Mouse (Mus musculus): ENCODE measurements around the gene Mrps27.
"Not testable (repeated sequence)": the region's sequence is repeated elsewhere in the genome, so short reads cannot be mapped to it uniquely, and the experiment has no call there.

Mrps27 gene

DNA sequence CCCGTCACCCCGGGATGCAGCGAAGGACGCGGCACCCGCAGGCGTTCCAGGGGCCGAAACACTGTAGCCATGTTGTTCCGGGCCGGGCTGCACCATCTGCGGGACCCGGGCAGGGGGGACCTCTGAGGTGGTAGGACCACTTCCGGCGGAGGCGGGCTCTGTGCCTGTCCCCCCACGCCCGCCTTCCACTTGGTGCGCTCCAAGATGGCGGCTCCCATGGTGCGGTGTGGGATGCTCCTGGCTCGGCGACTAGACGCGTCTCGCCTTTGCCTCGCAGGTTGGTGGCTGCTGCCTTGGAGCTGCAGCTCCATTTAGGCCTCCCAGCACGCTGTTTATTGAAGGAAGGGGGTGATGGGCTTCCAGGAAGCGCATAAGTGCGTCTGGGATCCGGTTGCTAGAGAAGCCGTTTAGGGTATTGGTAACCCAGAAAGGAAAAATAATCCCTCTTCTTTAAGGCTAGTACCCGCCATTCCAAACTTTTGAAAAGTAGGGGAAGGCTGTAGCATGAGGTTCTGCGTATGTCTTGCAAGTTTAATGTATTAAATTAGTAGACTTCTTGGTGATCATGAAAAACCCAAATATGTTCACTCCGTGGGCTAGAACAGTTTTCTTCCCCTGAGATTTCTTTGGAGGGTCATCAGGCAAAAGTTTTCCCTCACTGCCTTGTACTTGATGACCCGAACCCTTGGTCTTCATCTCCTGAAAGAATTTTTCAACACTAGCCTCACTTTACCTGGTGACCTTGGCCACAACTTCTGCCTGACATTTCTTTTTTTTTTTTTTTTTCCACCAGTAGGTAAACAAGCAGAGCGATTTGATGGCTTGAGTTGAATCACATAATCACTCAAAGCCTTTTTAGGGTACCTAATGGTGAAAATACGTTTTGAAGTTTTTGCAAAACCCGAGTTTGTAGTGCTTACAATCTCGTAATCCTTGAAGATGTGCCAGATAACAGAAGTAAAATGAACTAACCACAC, at the start of gene Mrps27, which contains the start of gene Ptcd2:
Mrps27 (plus strand) TSS at position 188 of the 977 bp plus-strand sequence.
Ptcd2 (minus strand) TSS at position 107 of the 977 bp plus-strand sequence.
- in situ Hi-C loops (cut with MboI, MseI) = loop anchor here (10.0 to 25.0 kb wide), 2 partner anchors 670 to 1083 kb away; partner anchors contain the start of genes Ankra2, Mccc2 and Utp15

DNA sequence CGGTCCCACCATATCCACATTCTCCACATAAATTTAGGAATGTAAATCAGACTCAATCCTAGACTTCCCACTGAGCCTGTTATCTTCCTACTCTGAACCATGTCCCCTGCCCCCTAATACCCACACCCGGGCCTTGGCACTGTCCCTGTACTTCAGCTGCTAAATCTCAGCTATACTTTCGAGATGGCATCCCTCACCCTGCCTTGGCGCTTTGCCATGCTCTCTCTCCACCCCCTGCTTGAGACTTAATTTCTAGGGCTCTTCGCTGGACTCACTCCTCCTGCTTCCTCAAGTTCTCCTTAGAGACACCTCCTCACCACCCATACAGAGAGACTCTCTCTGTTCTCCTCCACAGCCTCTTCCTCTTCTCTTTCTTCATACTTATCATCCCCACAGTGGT, 44.7 kb upstream of the Mrps27 start:
- in situ Hi-C loops (cut with MboI, MseI) = no loop called here

DNA sequence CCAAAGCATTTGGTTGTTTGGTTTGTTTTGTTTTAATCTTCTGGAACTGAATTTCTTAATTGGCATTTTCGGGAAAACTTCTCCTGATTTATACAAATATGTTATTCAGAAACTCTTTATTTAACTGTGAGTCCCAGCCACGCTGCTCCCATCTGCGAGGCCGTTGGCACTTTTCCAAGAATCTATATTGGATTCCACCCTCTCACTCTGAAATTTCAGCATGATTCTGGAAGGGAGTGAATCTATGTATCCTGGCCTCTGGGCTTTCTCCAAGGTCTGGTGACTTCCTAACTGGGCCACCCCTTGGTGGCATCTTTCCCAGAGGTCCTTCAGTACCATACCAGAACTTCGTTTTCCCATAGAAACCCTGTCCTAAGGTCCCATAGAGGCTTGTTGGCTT, 40.7 kb upstream of the Mrps27 start:
- in situ Hi-C loops (cut with MboI, MseI) = no loop called here

DNA sequence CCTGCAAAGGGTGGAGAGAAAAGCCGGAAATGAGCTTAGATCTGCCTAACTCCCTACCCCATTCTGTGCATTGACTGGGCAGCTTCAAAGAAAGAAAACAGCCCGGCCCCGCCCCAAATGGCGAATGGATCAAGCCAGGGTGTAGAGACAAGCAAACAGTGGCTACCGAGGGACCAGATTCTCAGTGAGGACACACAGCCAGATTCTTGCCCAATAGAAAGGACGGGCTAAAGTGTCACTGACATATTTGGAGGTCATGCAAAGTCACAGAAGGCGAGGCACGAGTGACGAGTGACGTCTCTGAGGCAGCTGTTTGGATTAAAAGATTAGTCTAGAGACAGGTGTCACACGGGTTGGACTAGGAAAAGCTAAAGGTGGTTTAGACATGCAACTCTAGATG, 40.2 kb upstream of the Mrps27 start:
- in situ Hi-C loops (cut with MboI, MseI) = no loop called here

DNA sequence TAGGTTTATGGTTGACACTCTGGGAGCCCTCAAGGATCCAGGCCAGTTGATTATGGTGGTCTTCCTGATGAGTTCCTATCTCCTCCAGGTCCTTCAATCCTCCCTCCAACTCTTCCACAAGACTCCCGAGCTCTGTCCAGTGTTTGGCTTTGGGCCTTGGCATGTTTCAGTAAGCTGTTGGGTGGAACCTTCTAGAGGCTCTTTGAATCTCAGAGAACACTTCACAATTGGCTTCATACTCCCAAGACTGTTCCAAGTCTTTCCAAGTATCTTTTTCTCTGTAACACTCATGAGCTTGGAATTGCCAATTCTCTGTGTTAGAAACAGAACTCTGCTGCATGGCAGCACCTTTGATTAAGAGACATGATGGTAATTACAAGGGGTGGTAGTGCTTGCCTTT, 39.4 kb upstream of the Mrps27 start:
- in situ Hi-C loops (cut with MboI, MseI) = no loop called here

DNA sequence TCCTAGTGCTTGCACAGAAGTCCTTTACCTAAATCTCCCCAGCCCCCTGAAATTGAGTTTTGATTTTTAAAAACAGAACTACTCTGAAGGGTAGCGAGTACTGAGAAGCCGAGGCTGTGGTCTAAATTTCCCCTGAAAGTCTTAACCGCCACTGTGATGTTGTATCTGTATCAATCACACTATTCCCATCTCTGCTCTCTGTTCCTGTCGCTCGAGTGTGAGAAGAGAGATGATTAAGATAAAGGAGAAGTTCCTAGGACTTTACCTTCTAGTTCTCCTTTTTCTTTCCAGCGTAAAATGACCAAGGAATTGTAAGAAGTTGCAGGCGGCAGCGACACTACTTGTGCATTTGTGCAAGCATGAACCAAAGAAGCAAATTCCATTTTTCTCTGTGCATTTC, 38.4 kb upstream of the Mrps27 start:
- in situ Hi-C loops (cut with MboI, MseI) = no loop called here

DNA sequence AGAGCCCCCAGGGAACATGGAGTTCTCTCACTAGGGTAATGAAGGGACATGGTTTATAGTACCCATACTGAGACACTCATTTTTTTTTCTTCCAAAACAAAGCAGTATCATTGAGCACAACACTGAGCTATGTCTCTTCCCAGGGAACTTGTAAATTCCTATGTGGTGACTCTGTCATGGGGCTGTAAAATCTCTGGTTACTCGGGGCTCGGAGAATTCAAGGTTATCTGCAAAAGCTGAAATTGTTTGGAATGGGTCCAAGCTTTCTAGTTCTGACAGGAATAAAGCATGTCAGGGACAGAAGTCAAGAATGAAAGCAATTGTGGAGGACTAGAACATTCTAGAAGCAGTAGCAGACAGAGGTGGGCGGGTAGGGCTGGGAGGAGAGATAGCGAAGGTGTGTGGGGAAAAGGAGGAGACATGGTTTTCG, 36.6 kb upstream of the Mrps27 start:
- in situ Hi-C loops (cut with MboI, MseI) = no loop called here

DNA sequence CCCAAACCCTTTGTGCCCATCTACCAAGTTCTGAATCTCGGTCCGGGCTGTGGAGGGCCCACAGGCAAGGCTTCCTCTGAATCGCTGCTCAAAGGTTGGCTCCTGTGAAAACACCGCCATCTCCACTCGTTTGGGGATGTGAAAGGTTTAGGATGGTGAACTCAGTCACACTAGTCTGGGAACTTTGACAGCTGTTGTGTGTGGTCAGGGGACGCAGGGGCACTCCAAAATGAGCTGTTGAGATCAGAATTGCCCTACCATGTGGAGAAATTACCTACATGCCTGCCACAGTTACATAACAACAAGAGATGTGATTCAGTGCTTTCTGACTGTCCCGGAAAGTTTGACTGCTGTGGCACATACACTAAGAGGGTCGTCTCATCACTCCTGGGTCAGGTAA, 36.2 kb upstream of the Mrps27 start:
- in situ Hi-C loops (cut with MboI, MseI) = no loop called here

DNA sequence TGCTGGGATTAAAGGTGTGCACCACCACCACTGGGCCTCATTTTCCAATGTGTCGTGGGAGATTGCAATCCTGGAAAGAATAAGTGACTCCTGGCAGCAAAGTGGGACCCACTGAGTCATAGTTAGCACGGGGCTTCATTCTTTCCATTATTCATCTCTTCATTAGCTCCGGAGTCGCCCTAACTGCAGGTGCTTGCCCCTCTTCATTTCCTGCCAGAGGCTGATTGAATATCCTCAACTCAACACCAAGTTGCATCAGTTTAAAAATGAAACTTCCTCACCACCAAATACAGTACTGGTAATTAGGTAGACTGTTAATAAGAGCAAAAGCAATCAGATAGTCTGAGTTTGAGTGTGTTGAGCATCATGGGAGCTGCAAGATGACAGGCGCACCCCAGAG, 30.5 kb upstream of the Mrps27 start:
- in situ Hi-C loops (cut with MboI, MseI) = loop anchor here (10.0 kb wide), 1 partner anchor 129 kb away; the partner anchor contains the start of gene Zfp366

DNA sequence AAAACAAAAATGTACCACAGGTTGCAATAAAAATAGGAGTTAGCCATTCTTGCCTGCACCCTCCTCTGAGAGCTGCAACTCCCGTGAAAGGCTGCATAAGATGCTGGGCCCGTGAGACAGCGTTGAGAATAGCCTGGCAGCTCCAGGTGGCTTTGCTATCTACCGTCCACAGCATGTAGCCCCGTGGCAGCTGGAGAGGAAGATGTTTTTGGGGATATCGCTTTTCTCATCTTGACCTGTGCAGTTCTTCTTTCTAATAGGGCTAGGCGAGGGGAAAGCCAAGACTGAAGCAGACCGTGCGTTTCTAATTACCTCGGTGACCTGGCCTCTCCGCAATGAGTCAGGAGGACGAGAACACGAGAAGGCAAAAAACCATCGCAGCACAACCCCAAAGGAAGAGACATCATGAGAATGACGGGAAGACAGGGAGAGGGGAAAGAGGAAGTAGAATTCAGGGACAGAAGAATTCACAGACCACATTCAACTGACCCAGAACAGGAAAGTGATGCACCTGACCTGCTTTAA, 29.9 kb upstream of the Mrps27 start:
- in situ Hi-C loops (cut with MboI, MseI) = loop anchor here (10.0 kb wide), 1 partner anchor 130 kb away; the partner anchor contains the start of gene Zfp366

DNA sequence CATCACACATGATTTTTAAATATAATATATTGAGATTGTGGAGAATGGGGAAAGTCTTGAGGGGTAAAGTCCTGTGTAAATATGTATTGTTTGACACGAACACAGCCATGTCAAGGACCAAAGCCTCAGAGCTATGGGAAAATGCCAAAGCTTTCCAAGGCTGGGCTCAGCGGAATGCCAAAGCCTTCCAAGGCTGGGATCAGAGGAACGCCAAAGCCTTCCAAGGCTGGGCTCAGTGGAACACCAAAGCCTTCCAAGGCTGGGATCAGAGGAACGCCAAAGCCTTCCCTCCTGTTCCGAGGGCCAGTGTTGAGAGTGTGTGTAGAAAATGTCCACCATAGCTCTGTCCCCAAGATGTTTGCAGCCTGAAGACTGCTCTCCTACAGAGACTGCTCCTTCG, 28.2 kb upstream of the Mrps27 start:
- in situ Hi-C loops (cut with MboI, MseI) = loop anchor here (10.0 kb wide), 1 partner anchor 132 kb away; the partner anchor contains the start of gene Zfp366

DNA sequence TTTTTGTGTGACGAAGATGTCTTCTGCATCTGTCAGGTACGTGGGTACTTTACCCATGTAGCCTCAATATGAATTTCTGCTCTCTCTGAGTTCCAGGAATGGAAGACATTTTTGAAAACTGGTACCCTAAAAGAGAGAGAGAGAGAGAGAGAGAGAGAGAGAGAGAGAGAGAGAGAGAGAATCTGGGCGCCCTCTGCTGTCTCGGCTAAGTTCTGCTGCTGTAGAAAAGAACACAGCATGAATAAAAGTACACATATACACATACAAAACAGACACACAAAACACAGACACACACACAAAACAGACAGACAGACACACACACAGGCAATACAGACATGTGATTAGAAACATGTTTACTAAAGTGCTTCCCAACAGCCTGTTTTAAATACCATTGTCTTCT, 27.5 kb upstream of the Mrps27 start:
- in situ Hi-C loops (cut with MboI, MseI) = loop anchor here (10.0 kb wide), 1 partner anchor 132 kb away; the partner anchor contains the start of gene Zfp366

DNA sequence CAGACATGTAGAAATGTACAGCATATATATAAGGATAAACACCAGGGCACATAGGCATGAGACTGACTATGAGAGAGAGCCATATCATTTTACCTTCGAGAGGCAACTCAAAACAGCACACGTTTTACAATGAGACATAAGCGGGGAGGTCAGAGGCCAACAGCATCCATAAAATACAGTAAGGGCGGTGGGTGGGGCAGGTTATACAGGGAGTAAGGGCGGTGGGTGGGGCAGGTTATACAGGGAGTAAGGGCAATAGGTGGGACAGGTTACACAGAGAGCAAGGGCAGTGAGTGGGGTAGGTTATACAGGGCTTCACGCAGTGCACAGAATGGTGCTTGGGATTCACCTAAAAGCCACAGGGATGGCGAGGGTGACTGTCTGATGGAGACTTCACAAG, 24.1 kb upstream of the Mrps27 start:
- in situ Hi-C loops (cut with MboI, MseI) = no loop called here

DNA sequence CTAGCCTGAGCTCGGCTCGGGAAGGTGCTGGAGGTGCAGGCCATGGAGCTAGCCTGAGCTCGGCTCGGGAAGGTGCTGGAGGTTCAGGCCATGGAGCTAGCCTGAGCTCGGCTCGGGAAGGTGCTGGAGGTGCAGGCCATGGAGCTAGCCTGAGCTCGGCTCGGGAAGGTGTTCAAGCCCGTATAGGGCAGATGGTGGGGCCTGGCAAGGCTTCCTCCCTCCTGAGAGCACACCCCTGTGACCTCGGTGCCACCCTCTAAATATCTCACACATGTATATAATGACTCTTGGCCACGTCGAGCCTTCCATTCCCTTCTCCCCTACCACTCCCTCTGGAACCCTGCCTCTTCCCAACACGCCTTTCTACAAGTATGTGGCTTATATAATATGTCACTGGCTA, 21.7 kb upstream of the Mrps27 start:
- in situ Hi-C loops (cut with MboI, MseI) = not testable (repeated sequence)

DNA sequence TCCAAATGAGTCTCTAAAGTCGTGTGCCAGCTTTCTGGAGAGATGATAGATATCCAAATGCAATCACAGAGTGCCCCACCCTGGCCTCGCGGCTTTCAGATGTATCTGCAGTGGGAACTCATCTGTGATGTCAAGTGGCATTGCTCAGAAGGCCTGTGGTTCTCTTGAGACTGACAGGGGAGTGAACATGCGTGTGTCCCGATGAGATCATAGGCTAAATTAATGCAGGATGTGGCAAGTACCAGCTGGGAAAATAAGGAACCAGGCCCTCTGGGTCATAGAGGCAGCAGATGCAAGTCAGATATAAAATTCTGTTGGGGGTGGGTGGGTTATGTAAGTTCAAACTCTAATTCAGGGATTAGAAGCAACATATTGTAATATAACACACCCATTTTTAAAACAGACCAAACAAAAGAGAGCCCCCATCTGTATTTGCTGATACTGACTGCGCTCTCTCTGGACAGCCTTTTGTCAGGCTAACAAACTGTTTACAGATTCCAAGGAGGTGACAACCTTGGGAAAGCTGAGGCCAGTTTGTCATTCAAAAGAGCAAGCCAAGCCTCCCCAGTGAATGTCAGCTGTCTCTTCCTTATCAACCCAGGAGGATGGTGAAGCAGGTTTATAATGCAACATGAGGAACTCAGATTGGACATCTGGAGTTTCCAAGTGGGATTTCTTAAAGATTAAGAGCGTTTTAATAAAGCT, 20.8 kb upstream of the Mrps27 start:
- in situ Hi-C loops (cut with MboI, MseI) = no loop called here

DNA sequence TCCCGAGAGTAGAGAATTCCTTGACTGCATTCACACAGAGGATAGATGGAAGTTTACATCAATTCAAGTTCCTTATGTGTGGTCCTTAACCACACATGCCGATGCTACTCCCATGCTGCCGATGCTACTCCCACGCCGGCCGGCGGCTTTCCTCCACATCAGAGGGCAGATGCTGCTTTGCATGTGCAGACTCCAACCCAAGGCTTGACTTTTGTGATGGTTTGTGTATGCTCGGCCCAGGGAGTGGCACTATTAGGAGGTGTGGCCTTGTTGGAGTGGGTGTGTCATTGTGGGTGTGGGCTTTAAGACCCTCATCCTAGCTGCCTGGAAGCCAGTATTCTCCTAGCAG, 20.3 kb upstream of the Mrps27 start:
- in situ Hi-C loops (cut with MboI, MseI) = not testable (repeated sequence)

DNA sequence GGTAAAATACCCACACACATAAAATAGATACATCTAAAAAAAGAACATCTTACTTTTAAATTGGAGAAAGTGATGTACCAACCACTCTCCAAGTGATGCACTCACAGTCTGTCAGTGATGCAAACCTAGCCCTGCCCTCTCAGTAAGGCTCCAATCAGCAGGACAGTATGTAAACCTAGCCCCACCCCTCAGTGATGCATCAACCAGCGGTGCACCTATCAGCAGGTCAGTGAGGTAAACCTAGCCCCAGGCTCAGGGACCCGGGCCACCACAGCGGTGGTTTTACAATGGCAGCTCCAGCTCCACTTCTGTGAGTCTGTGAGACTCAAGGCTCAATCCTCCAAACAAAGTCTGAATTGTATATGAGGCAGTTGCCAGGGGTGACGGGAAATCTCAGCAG, 13.3 kb upstream of the Mrps27 start:
- in situ Hi-C loops (cut with MboI, MseI) = loop anchor here (25.0 kb wide), 1 partner anchor 1069 kb away; the partner anchor contains the start of genes Ankra2 and Utp15

DNA sequence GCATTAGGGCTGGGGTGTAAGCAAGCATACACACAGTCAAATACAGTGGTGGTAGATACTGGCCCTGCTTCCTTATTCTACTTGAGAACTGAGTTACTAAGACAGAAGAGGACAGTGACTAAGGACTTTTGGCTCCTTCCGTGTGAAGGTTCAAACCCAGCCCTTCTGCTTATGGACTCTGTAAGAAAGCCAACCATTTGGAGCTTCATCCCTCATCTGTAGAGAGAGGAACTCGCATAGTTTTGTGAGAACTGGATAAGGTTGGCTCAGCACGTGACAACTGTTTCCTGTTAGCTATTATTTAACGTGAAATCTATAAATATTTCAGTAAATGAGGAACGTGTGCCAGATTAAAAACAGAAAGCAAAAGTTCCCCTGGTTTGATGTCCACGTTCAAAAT, 7.1 kb upstream of the Mrps27 start:
- in situ Hi-C loops (cut with MboI, MseI) = loop anchor here (25.0 kb wide), 1 partner anchor 1075 kb away; the partner anchor contains the start of genes Ankra2 and Utp15

DNA sequence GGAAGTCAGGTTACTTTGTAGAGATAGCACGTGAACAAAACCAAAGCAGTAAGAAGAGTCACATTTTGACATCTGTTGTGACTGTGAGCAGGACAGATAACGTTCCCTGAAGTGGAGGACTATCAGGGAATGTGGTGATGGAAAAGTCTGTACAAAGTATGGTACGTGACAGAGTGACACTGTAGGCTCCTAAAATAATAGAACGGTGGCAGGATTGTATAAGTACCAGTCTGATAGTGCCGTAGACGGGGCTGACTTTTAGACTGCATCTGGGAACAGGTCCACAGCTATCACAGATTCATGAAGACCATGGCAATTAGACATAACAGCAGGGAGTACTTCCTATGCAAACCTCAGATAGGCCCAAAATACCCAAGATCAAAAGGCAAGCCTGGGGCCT, 3.1 kb upstream of the Mrps27 start:
- in situ Hi-C loops (cut with MboI, MseI) = loop anchor here (10.0 to 25.0 kb wide), 2 partner anchors 673 to 1079 kb away; partner anchors contain the start of genes Ankra2, Mccc2 and Utp15

DNA sequence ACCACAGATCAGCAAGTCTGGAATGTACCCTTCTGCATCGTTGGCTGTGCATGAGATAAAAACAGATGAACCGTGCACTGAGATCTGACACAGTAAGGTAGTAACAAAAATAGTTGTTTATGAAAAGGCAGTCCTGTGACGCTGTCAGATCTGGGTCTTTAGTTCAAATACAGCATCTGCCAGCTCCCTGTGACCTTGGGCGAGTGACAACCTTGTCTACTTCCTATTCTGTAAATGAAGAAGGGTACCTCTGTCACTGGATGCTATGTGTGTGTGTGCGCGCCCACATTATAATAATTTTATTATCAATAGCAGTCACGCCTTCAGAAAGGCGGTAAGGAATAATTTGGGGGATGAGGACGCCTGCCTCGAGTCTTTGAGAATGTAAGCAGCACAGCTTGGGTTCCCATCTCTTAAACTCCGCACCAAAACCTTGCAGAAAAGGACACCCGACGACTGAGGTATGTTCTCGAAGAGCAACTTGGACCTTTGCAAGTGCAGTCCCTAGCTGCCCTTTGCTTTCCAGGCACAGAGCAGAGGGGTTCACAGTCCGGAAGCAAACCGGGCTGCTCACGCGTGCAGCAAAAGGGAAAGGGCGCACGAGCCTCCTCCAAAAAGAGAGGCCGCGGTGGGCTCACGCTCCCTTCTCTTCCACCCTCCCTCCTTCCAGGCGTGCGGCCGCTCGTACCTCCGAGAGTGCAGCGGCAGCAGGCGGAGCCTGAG, 549 bp upstream of the Mrps27 start:
- in situ Hi-C loops (cut with MboI, MseI) = loop anchor here (10.0 to 25.0 kb wide), 2 partner anchors 671 to 1082 kb away; partner anchors contain the start of genes Ankra2, Mccc2 and Utp15

DNA sequence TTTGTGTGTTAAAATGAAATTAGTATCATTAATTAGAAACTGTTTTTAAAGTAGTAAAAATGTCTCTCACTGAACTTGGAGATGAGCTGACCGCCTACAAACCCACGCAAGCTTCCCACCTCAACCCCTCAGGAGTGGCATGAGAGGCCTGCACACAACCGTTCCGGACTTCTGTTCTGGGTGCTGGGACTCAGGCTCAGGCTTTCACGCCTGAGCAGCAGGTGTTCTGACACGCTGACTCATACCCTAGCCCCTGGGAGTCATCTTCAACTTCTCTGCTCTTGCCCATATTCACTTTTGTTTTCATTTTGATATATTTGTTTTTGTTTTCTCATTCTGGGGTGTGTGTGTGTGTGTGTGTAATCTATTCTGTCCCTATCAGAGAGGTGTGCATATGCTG, 5.4 kb downstream of the Mrps27 start:
- in situ Hi-C loops (cut with MboI, MseI) = no loop called here

All from T-helper 1 cell (primary cell).